Mouse (Mus musculus): ENCODE data around the gene Pla2g6.

- TF ChIP-seq CTCF (IDR thresholded peaks at IDR 0.05; ENCODE audit: low read depth) = no peak
- no peak for TF ChIP-seq EP300 (IDR thresholded peaks at IDR 0.05; ENCODE audit: low read depth)
Observed at GRCm38 (mm10) chr15:79356481-79356880, 28.3 kb upstream of the Pla2g6 start.

Measured in heart, postnatal 0 days (tissue).